Mouse (Mus musculus) kidney, embryonic 14.5 days (tissue): ENCODE data around the gene Epha8. TPM values are rescaled to one million over a fixed set of nuclear protein-coding genes. Genes with fewer than 3 reads are reported as not detected.

Source experiments
- ATAC-seq: fragments of 200-750 bp; cut with Nextera tagmentation; 2 replicates; pipeline ENCODE4 v1.8.0; 2017; ENCODE audit warnings: moderate number of reproducible peaks, mild to moderate bottlenecking, moderate TSS enrichment, moderate library complexity; ENCODE audit not compliant: low FRiP score, low TSS enrichment
- H3K27ac ChIP-seq: fragments of 300-500 bp; sonication (generic); 2 replicates; pipeline ENCODE4 v1.5.1; 2014; ENCODE audit warnings: low read depth, mild to moderate bottlenecking, low read length, moderate library complexity, mixed read lengths
- H3K27me3 ChIP-seq: fragments of 300-500 bp; sonication (generic); 2 replicates; pipeline ENCODE4 v1.6.1; 2014; ENCODE audit warnings: mild to moderate bottlenecking, low read length; ENCODE audit not compliant: control insufficient read depth, insufficient read depth
- H3K36me3 ChIP-seq: fragments of 300-500 bp; sonication (generic); 2 replicates; pipeline ENCODE4 v1.6.1; 2014; ENCODE audit warnings: low read length, mixed read lengths; ENCODE audit not compliant: control insufficient read depth, insufficient read depth
- H3K4me1 ChIP-seq: fragments of 300-500 bp; sonication (generic); 2 replicates; pipeline ENCODE4 v1.6.1; 2014; ENCODE audit warnings: low read length, mixed read lengths; ENCODE audit not compliant: control insufficient read depth, insufficient read depth
- H3K4me2 ChIP-seq: fragments of 300-500 bp; sonication (generic); replicated peaks from 2 replicates; pipeline ENCODE4 v1.6.1; 2014; ENCODE audit warnings: low read depth, mild to moderate bottlenecking, low read length
- H3K4me3 ChIP-seq: fragments of 300-500 bp; sonication (generic); 2 replicates; pipeline ENCODE4 v1.5.1; 2014; ENCODE audit warnings: mild to moderate bottlenecking, low read length
- H3K9ac ChIP-seq: fragments of 300-500 bp; sonication (generic); 2 replicates; pipeline ENCODE4 v1.6.1; 2014; ENCODE audit warnings: low read depth, mild to moderate bottlenecking, low read length, moderate library complexity
- H3K9me3 ChIP-seq: fragments of 300-500 bp; sonication (generic); 2 replicates; pipeline ENCODE4 v1.6.1; 2016; ENCODE audit warnings: low read length; ENCODE audit not compliant: control insufficient read depth
- WGBS: fragments of 180-500 bp; shearing (Covaris S2); extraction: QIAGEN DNeasy Blood & Tissue Kit; methylation state at CpG from one replicate; pipeline ENCODE4 v1.1.7; 2014; 5-methylcytosine and 5-hydroxymethylcytosine counted together
- polyA plus RNA-seq: library from polyadenylated mRNA; unstranded; fragments of >200 nt; fragmentation: Nextera tagmentation; extraction: Ambion mirVana; gene quantifications from 2 replicates; pipeline ENCODE4 v1.2.1, GENCODE M21; 2014

The Epha8 gene
- polyA plus RNA-seq, 1 experiment from 2014 or later, result 0.27 TPM

GRCm38 (mm10) chr4:136904767-136905539 is 51.7 kb downstream of the Epha8 start:
- Histone ChIP-seq H3K4me2 (no peak overlapping the region), H3K27me3 (peaks cover 35% of the 10 kb centered on the region), H3K36me3 (no peaks in the 10 kb centered on the region), H3K4me3 (no peak overlapping the region), H3K9ac (no peak overlapping the region), H3K4me1 (no peaks in the 10 kb centered on the region), H3K9me3 (no peaks in the 10 kb centered on the region), H3K27ac (no peak overlapping the region)
- 2% methylated on average over 23 of the region's 23 CpGs for WGBS
- no peak for ATAC-seq

- 72% methylated on average over 7 of the region's 7 CpGs for WGBS
- Histone ChIP-seq H3K27me3 (peaks cover 36% of the 10 kb centered on the region), H3K27ac (no peak overlapping the region), H3K36me3 (no peaks in the 10 kb centered on the region), H3K9me3 (no peaks in the 10 kb centered on the region), H3K4me3 (no peak overlapping the region), H3K9ac (no peak overlapping the region), H3K4me2 (no peak overlapping the region), H3K4me1 (no peaks in the 10 kb centered on the region)
- no peak for ATAC-seq
Measured at GRCm38 (mm10) chr4:136899154-136899553, 57.5 kb downstream of the Epha8 start.

- Histone ChIP-seq H3K36me3 (no peaks in the 10 kb centered on the region), H3K9me3 (no peaks in the 10 kb centered on the region), H3K27ac (no peak within 1 kb of the TSS), H3K27me3 (peaks cover 33% of the 10 kb centered on the region), H3K4me1 (no peaks in the 10 kb centered on the region), H3K4me3 (no peak within 1 kb of the TSS), H3K4me2 (no peak within 1 kb of the TSS), H3K9ac (no peak within 1 kb of the TSS)
- 79% methylated on average over 9 of the region's 9 CpGs for WGBS
- ATAC-seq, result no peak
Measured at GRCm38 (mm10) chr4:136898637-136899036, 58.0 kb downstream of the Epha8 start, which contains the start of gene C1qa. Gene C1qa, minus strand, starts transcription at chr4:136898803.

- Histone ChIP-seq H3K27ac (no peak overlapping the region), H3K4me1 (no peaks in the 10 kb centered on the region), H3K4me2 (no peak overlapping the region), H3K9me3 (no peaks in the 10 kb centered on the region), H3K9ac (no peak overlapping the region), H3K27me3 (peaks cover 33% of the 10 kb centered on the region), H3K4me3 (no peak overlapping the region), H3K36me3 (no peaks in the 10 kb centered on the region)
- ATAC-seq, result no peak
- 33% methylated on average over 9 of the region's 9 CpGs for WGBS
Measured at GRCm38 (mm10) chr4:136898084-136898598, 58.5 kb downstream of the Epha8 start.

GRCm38 (mm10) chr4:136896461-136896860 is 60.2 kb downstream of the Epha8 start:
- Histone ChIP-seq H3K9ac (no peak overlapping the region), H3K4me2 (no peak overlapping the region), H3K36me3 (no peaks in the 10 kb centered on the region), H3K4me3 (no peak overlapping the region), H3K27ac (no peak overlapping the region), H3K27me3 (peaks cover 25% of the 10 kb centered on the region), H3K9me3 (no peaks in the 10 kb centered on the region), H3K4me1 (no peaks in the 10 kb centered on the region)
- no peak for ATAC-seq
- 34% methylated on average over 10 of the region's 10 CpGs for WGBS

- H3K36me3 ChIP-seq, result no peaks in the 10 kb centered on the region
- H3K4me1 ChIP-seq, result no peaks in the 10 kb centered on the region
- no peak overlapping the region for H3K4me3 ChIP-seq
- no peak overlapping the region for H3K4me2 ChIP-seq
- H3K9ac ChIP-seq, result no peak overlapping the region
- 4% methylated on average over 15 of the region's 15 CpGs for WGBS
- H3K27ac ChIP-seq, result no peak overlapping the region
- no peak for ATAC-seq
- no peaks in the 10 kb centered on the region for H3K9me3 ChIP-seq
- H3K27me3 ChIP-seq, result peaks cover 25% of the 10 kb centered on the region
Measured at GRCm38 (mm10) chr4:136895861-136896260, 60.8 kb downstream of the Epha8 start.

GRCm38 (mm10) chr4:136894821-136895220 is 61.8 kb downstream of the Epha8 start:
- Histone ChIP-seq H3K4me3 (no peak overlapping the region), H3K4me2 (no peak overlapping the region), H3K36me3 (no peaks in the 10 kb centered on the region), H3K9ac (no peak overlapping the region), H3K27me3 (peaks cover 25% of the 10 kb centered on the region), H3K4me1 (no peaks in the 10 kb centered on the region), H3K9me3 (no peaks in the 10 kb centered on the region), H3K27ac (no peak overlapping the region)
- WGBS, result 75% methylated on average over 4 of the region's 4 CpGs
- ATAC-seq, result no peak

- WGBS, result 5% methylated on average over 9 of the region's 9 CpGs
- H3K4me3 ChIP-seq, result no peak overlapping the region
- H3K4me1 ChIP-seq, result no peaks in the 10 kb centered on the region
- no peak overlapping the region for H3K9ac ChIP-seq
- no peaks in the 10 kb centered on the region for H3K9me3 ChIP-seq
- peaks cover 25% of the 10 kb centered on the region for H3K27me3 ChIP-seq
- H3K4me2 ChIP-seq, result no peak overlapping the region
- ATAC-seq, result peak; percentile 50
- H3K27ac ChIP-seq, result no peak overlapping the region
- no peaks in the 10 kb centered on the region for H3K36me3 ChIP-seq
Measured at GRCm38 (mm10) chr4:136893691-136894543, 62.7 kb downstream of the Epha8 start.

- Histone ChIP-seq H3K9ac (peak within 1 kb of the TSS; percentile 12; the same call in 1 of the 2 replicates), H3K27ac (no peak within 1 kb of the TSS), H3K4me2 (no peak within 1 kb of the TSS), H3K27me3 (peaks cover 25% of the 10 kb centered on the region), H3K36me3 (no peaks in the 10 kb centered on the region), H3K4me3 (no peak within 1 kb of the TSS), H3K4me1 (no peaks in the 10 kb centered on the region), H3K9me3 (no peaks in the 10 kb centered on the region)
- WGBS, result 59% methylated on average over 5 of the region's 5 CpGs
- ATAC-seq, result no peak
Measured at GRCm38 (mm10) chr4:136892811-136893210, 63.8 kb downstream of the Epha8 start, which contains the start of gene C1qc. Gene C1qc, minus strand, starts transcription at chr4:136893065.
